Mouse (Mus musculus) forebrain, postnatal 0 days (tissue): Measurements from ENCODE around the gene Pym1. TPM values are rescaled to one million over a fixed set of nuclear protein-coding genes. Genes with fewer than 3 reads are reported as not detected.
A peak's percentile ranks its signal among the peaks of the same experiment; 100 is the strongest.

ENCODE experiments used
- ATAC-seq: fragments of 200-750 bp; cut with Nextera tagmentation; 2 replicates; pipeline ENCODE4 v1.8.0; 2017; ENCODE audit warnings: mild to moderate bottlenecking, moderate library complexity
- DNase-seq: peaks from one replicate; pipeline ENCODE4 v3.0.0-alpha.2; 2015
- H3K27ac ChIP-seq: fragments of 300-500 bp; sonication (generic); 2 replicates; pipeline ENCODE4 v1.5.1; 2014; ENCODE audit warnings: low read depth, mild to moderate bottlenecking, antibody characterized with exemption, low read length, moderate library complexity, mixed read lengths
- H3K27me3 ChIP-seq: fragments of 300-500 bp; sonication (generic); 2 replicates; pipeline ENCODE4 v1.6.1; 2014; ENCODE audit warnings: mild to moderate bottlenecking, low read length, mixed read lengths; ENCODE audit not compliant: insufficient read depth
- H3K36me3 ChIP-seq: fragments of 300-500 bp; sonication (generic); 2 replicates; pipeline ENCODE4 v1.6.1; 2014; ENCODE audit warnings: mild to moderate bottlenecking, moderate library complexity; ENCODE audit not compliant: insufficient read depth
- H3K4me1 ChIP-seq: fragments of 300-500 bp; sonication (generic); 2 replicates; pipeline ENCODE4 v1.6.1; 2014; ENCODE audit warnings: antibody characterized with exemption; ENCODE audit not compliant: insufficient read depth
- H3K4me2 ChIP-seq: fragments of 300-500 bp; sonication (generic); 2 replicates; pipeline ENCODE4 v1.6.1; 2014; ENCODE audit warnings: low read depth, mild to moderate bottlenecking, moderate library complexity
- H3K4me3 ChIP-seq: fragments of 300-500 bp; sonication (generic); 2 replicates; pipeline ENCODE4 v1.5.1; 2014; ENCODE audit warnings: low read depth, low read length, mixed read lengths
- H3K9ac ChIP-seq: fragments of 300-500 bp; sonication (generic); 2 replicates; pipeline ENCODE4 v1.6.1; 2014; ENCODE audit warnings: mild to moderate bottlenecking
- H3K9me3 ChIP-seq: fragments of 300-500 bp; sonication (generic); 2 replicates; pipeline ENCODE4 v1.6.1; 2016; ENCODE audit warnings: low read length
- CTCF ChIP-seq: sonication (generic); IDR thresholded peaks from 2 replicates; pipeline ENCODE4 v1.5.1; 2016; ENCODE audit warnings: antibody characterized with exemption, control low read depth, low read depth
- WGBS: fragments of 180-500 bp; shearing (Covaris S2); extraction: QIAGEN DNeasy Blood & Tissue Kit; methylation state at CpG from one replicate; pipeline ENCODE4 v1.1.7; 2014; 5-methylcytosine and 5-hydroxymethylcytosine counted together
- polyA plus RNA-seq: library from polyadenylated mRNA; unstranded; fragments of >200 nt; fragmentation: Nextera tagmentation; extraction: Ambion mirVana; gene quantifications from 2 replicates; pipeline ENCODE4 v1.2.1, GENCODE M21; 2015
- total RNA-seq: library from RNA; depleted of rRNA; stranded (reverse); fragments of >200 nt; gene quantifications from 2 replicates; pipeline ENCODE4 v1.2.3, GENCODE M21; 2014

Pym1 gene
- total and polyA plus RNA-seq, 2 experiments from 2014 or later = 51.6 to 67.7 TPM

GRCm38 (mm10) chr10:128794391-128794790 lies 46.7 kb downstream of the Pym1 start:
- Histone ChIP-seq H3K27me3 (no peaks in the 10 kb centered on the region), H3K4me3 (no peak overlapping the region), H3K9ac (no peak overlapping the region), H3K4me1 (no peaks in the 10 kb centered on the region), H3K27ac (no peak overlapping the region), H3K9me3 (no peaks in the 10 kb centered on the region), H3K4me2 (no peak overlapping the region), H3K36me3 (no peaks in the 10 kb centered on the region)
- 92% methylated on average over 5 of the region's 5 CpGs for WGBS
- DNase-seq = no peak
- no peak for TF ChIP-seq CTCF
- ATAC-seq = no peak

DNA sequence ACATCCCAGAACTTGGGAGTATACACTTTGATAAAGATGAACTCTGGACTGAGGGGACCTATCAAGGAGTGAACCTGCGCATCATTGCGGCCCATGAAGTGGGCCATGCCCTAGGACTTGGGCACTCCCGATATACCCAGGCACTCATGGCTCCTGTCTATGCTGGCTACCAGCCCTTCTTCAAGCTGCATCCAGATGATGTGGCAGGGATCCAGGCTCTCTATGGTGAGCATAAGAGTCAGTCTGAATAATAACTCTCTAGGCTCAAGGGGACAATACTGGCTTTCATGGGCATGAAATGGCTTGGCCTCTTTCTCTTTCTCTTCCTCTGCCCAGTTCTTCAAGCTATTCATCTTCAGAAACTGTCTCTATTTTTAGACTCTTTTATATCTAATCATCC lies 47.9 kb downstream of the Pym1 start:
- no peaks in the 10 kb centered on the region for H3K4me1 ChIP-seq
- H3K9ac ChIP-seq = no peak overlapping the region
- H3K9me3 ChIP-seq = no peaks in the 10 kb centered on the region
- H3K4me3 ChIP-seq = no peak overlapping the region
- ATAC-seq (no peak), DNase-seq (no peak)
- no peak overlapping the region for H3K4me2 ChIP-seq
- no peak overlapping the region for H3K27ac ChIP-seq
- TF ChIP-seq CTCF = no peak
- WGBS = 87% methylated on average over 3 of the region's 3 CpGs
- no peaks in the 10 kb centered on the region for H3K36me3 ChIP-seq
- no peaks in the 10 kb centered on the region for H3K27me3 ChIP-seq

GRCm38 (mm10) chr10:128798676-128799075 lies 51.0 kb downstream of the Pym1 start:
- no peak for DNase-seq
- H3K4me2 ChIP-seq = no peak overlapping the region
- WGBS = 93% methylated on average over 8 of the region's 8 CpGs
- H3K4me3 ChIP-seq = no peak overlapping the region
- H3K27me3 ChIP-seq = no peaks in the 10 kb centered on the region
- TF ChIP-seq CTCF = no peak
- no peak overlapping the region for H3K9ac ChIP-seq
- no peak for ATAC-seq
- H3K9me3 ChIP-seq = no peaks in the 10 kb centered on the region
- no peak overlapping the region for H3K27ac ChIP-seq
- peaks cover 7% of the 10 kb centered on the region; the same call in 1 of the 2 replicates for H3K36me3 ChIP-seq
- H3K4me1 ChIP-seq = no peaks in the 10 kb centered on the region; the same call in 1 of the 2 replicates

GRCm38 (mm10) chr10:128801981-128802495 lies 54.3 kb downstream of the Pym1 start:
- H3K9me3 ChIP-seq = no peaks in the 10 kb centered on the region
- H3K27ac ChIP-seq = no peak overlapping the region
- peak; percentile 9; the same call in 1 of the 2 replicates for TF ChIP-seq CTCF
- H3K4me3 ChIP-seq = no peak overlapping the region
- ATAC-seq (no peak), DNase-seq (no peak)
- H3K36me3 ChIP-seq = peaks cover 7% of the 10 kb centered on the region; the same call in 1 of the 2 replicates
- no peak overlapping the region for H3K4me2 ChIP-seq
- WGBS = 89% methylated on average over 16 of the region's 16 CpGs
- H3K4me1 ChIP-seq = peaks cover 8% of the 10 kb centered on the region
- H3K9ac ChIP-seq = no peak overlapping the region
- H3K27me3 ChIP-seq = no peaks in the 10 kb centered on the region

- no peak overlapping the region; the same call in 1 of the 2 replicates for H3K27ac ChIP-seq
- no peak for TF ChIP-seq CTCF
- H3K4me1 ChIP-seq = peaks cover 16% of the 10 kb centered on the region
- no peaks in the 10 kb centered on the region for H3K9me3 ChIP-seq
- ATAC-seq (no peak), DNase-seq (no peak)
- no peaks in the 10 kb centered on the region for H3K27me3 ChIP-seq
- H3K9ac ChIP-seq = peak overlapping the region; percentile 92
- 0 out of 2 replicates have a peak overlapping the region, but pooled peaks have one; percentile 89 for H3K4me3 ChIP-seq
- peaks cover 7% of the 10 kb centered on the region; the same call in 1 of the 2 replicates for H3K36me3 ChIP-seq
- 64% methylated on average over 4 of the region's 4 CpGs for WGBS
- peak overlapping the region; percentile 81 for H3K4me2 ChIP-seq
Measured at GRCm38 (mm10) chr10:128802956-128803355, 55.3 kb downstream of the Pym1 start.

- Histone ChIP-seq H3K36me3 (peaks cover 7% of the 10 kb centered on the region; the same call in 1 of the 2 replicates), H3K4me2 (peak overlapping the region; percentile 81), H3K4me1 (peaks cover 16% of the 10 kb centered on the region), H3K27ac (peak overlapping the region; percentile 98), H3K9me3 (no peaks in the 10 kb centered on the region), H3K9ac (peak overlapping the region; percentile 92), H3K27me3 (no peaks in the 10 kb centered on the region), H3K4me3 (peak overlapping the region; percentile 89)
- ATAC-seq = no peak
- TF ChIP-seq CTCF = no peak
- 5% methylated on average over 6 of the region's 6 CpGs for WGBS
- DNase-seq = peak; percentile 11
Measured at GRCm38 (mm10) chr10:128803361-128803760, 55.7 kb downstream of the Pym1 start.

- H3K36me3 ChIP-seq = peaks cover 7% of the 10 kb centered on the region; the same call in 1 of the 2 replicates
- WGBS = 0% methylated on average over 14 of the region's 14 CpGs
- H3K9ac ChIP-seq = peak within 1 kb of the TSS; percentile 92
- peaks cover 20% of the 10 kb centered on the region for H3K4me1 ChIP-seq
- H3K9me3 ChIP-seq = no peaks in the 10 kb centered on the region
- H3K4me2 ChIP-seq = peak within 1 kb of the TSS; percentile 81
- H3K27ac ChIP-seq = peak within 1 kb of the TSS; percentile 98
- no peak; the same call in 1 of the 2 replicates for TF ChIP-seq CTCF
- ATAC-seq (peak; percentile 40), DNase-seq (peak; percentile 82)
- H3K4me3 ChIP-seq = peak within 1 kb of the TSS; percentile 89
- no peaks in the 10 kb centered on the region for H3K27me3 ChIP-seq
Measured at GRCm38 (mm10) chr10:128803771-128804270, 56.1 kb downstream of the Pym1 start, which contains the start of gene Dnajc14. TSS of gene Dnajc14 (plus strand) at chr10:128804062.
